Mouse (Mus musculus): ENCODE data around the gene Eef1g.
"Not testable (repeated sequence)": the region's sequence is repeated elsewhere in the genome, so short reads cannot be mapped to it uniquely, and the experiment has no call there.

Gene Eef1g

DNA sequence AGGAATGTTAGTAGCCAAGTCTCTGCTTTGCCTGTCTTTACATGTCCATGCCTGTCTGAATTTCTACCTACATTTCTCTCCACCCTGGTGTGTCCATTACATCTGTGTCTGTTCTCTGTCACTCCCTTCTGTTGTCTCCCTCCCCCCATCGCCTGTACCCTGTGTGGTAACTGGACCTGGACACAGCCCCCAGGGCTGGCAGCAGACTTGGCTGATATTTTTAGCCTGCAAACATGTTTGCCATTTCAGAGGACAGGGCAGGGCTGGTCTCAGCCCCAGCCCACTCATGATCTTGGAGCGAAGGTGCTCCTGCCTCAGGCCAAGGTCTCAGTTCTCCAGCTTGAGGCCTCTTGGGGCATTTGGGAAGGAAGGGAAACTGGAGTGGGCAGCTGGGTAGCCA lies 21.0 kb downstream of the Eef1g start:
- DNase-seq (ENCODE audit: inconsistent ontology term): no peak

DNA sequence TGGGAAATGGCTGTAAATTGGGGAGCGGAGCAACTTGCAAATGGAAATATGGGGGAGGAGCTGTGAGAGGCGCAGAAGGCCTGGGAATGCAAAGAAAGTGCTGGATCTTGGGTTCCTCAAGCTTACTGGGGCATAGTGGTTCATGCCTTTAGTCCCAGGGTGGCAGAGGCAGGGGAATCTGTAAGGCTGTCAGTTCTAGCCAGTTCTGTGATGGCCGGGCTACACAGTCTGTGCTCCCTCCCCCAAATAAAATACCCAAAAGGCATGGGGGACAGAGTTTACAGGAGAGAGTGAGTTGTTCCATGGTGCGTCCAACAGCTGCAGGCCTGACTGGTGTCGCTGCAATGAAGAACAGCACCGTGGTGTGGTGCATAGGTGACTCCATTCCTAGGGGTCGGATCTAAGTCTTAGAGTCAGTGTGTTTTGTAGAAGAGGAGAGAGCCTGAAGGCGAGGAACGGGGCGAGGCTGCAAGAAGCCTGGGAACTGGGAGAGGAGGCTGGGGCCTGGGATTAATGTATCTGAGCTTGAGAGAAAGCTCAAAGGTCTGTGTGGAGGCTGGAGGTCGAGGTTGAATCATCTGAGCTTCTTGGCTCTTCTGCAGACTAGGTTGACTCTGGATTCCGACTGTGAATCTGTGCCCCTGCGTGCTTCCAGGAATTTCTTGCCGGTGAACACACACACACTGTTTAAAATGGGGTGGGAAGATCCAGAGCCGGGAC lies 21.7 kb downstream of the Eef1g start:
- DNase-seq (ENCODE audit: inconsistent ontology term): no peak

DNA sequence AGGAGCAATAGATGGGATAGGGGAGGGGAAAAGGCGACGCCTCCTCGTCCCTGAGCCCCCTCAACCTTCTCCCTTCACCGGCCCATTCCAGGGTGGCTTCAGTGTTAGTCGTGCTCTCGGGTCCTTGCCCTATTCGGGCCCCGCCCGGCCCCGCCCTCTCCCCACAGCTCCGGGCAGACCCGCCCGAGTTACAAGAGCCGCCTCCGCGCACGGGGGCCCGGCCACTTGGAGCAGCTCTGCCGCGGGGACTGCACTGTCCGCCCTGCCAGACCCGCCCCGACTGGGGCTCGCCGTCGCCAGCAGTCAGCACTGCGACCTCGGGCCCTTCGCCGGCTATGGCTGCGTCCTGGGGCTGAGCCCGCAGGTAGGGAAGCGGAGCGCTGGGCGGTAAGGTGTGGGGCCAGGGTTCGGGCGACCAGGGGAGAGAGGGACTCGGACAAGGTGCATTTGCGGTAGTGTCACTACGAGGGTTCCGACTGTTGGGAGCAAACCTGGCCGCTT lies 22.3 kb downstream of the Eef1g start, which contains the start of gene Ahnak:
TSS of gene Ahnak (plus strand) at position 219 of the 501 bp plus-strand sequence.
- DNase-seq (ENCODE audit: inconsistent ontology term): peak; percentile 91

DNA sequence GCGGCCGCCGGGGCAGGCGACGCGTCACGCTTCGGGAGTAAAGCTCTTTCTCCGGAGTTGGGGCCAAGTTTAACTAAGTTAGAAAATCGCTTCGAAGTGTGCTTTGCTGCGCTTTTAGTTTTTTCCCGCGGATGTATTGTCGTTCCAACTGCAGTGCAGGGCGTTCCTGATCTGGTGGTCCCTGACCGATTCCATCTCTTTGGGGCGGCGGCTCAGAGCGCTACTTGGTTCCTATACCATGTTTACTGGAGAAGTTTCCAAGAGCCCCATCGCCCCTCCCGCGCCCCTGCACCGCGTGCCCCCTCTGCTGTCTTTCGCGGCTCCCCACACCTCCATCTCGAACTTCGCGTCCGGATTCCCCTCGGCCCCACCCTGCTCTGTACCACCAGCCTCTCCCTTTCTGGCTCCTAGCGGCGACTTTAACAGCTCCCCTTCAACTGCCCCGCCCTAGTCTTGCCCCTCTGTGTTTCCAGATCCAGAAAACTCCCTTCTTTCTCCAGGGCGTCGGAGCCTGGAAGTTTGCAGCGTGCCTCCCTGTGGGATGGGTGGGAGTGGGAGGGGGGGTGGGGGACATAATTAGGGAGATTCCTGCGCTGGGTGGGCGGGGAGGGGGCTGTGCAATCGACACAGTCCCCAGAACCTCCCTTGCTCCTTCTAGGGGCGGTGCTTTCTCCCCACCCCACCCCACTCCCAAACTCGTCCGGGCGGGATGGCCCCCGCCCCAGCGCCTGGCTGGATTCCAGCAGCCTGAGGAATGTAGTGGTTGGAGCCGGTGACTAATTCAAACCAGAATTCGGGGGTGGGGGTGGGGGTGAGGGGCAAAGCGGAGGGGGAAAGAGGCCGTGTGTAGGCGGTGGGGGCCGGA lies 23.0 kb downstream of the Eef1g start:
- peak; percentile 99 for DNase-seq (ENCODE audit: inconsistent ontology term)

DNA sequence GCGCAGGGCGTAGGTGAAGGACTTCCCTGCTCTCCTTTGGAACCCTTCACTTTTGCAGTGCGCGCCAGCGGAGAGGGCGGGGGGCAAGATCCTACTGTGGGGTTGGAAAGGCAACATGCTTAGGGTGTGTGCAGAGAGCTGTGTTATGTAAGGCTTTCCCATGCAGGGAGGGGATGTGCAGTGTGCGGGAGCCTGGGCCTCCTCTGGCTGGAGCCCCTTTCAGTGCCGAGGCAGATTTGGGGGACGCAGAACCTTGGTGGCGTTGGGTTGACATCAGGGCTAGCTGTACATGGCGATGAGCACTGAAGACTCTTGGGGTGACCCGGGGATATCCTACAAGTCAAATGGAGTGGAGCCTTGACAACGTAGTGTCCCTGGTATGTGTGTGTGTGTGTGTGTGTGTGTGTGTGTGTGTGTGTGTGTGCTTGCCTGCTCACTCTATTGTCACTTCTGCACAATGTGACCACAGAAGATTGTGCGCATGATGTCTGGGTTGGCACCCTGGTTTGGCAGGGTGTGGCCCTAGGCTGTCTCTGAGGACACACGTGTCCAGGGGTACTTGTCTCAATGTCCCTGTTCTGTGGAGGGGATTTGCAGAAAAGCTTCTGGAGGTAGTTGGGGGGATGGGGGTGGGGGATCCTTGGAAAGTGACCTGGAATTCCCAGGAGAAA lies 23.7 kb downstream of the Eef1g start:
- no peak for DNase-seq (ENCODE audit: inconsistent ontology term)

DNA sequence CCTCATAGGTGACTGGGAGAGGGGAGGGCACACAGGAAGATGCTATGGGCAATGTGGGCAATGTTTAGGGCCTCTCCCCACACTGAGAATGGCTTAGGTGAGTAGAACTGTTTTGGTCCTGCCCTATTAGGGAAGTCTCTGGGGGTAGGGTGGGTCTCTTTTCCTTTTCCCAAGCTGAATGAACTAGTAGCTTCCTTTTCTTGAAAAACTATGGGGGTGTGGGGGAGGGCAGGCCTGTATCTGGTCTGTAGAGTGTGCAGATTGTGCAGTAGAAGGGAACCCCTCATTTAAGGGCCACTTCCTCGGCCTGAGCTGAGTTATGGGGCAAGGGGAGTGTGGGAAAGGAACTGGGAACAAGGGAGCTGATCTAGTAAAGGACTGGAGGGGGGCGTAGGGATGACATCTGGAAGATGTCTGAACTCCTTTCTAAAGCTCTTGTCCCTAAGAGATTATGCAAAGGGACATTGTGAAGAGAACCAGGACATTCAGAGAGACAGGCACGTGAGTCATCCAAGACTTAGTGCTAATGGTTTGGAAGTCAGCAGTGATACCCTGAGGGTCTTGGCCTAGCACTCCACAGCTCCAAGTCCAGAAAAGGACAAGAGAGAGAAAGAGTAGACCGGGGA lies 24.5 kb downstream of the Eef1g start:
- no peak for DNase-seq (ENCODE audit: inconsistent ontology term)

DNA sequence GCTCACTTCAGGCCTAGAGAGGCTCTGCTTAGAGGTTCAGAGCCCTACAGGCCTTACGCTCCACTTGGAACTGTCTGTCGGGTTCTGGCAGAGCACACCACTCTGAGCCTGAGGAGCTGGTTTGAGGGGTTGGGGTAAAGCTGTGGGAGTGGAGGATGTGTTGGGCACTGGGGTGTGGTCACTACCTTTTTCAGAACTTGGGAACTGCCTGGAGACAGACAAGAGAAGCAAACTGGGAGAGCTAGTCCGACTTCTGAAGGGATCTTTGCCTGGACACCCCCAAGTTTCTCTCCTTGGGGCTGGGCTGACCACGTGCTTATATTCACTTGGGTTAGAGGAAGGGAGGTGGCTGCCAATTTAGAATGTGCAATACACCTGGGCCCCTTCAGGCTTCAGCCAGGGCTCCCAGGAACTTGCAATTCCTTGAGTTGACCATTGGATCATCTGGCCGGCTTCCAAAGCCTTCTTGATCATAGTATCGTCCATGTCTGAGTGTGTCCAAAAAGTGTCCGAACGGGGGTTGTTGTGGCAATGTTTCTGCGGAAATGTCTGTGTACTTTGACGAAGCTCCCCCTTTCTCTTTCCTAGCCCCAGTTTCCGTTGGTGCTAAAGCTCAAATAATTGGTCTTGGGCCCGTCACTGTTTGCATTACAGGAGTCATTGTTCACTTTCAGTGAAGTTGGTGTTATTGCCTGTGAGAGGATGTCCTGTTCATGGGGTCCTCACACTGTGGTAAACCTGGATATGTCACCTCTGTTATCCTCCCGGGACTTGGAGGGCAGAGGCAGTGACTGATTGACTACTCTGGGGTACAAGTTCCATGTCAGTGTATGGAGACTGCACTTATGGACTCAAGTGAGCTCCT lies 25.3 kb downstream of the Eef1g start:
- no peak for DNase-seq (ENCODE audit: inconsistent ontology term)

DNA sequence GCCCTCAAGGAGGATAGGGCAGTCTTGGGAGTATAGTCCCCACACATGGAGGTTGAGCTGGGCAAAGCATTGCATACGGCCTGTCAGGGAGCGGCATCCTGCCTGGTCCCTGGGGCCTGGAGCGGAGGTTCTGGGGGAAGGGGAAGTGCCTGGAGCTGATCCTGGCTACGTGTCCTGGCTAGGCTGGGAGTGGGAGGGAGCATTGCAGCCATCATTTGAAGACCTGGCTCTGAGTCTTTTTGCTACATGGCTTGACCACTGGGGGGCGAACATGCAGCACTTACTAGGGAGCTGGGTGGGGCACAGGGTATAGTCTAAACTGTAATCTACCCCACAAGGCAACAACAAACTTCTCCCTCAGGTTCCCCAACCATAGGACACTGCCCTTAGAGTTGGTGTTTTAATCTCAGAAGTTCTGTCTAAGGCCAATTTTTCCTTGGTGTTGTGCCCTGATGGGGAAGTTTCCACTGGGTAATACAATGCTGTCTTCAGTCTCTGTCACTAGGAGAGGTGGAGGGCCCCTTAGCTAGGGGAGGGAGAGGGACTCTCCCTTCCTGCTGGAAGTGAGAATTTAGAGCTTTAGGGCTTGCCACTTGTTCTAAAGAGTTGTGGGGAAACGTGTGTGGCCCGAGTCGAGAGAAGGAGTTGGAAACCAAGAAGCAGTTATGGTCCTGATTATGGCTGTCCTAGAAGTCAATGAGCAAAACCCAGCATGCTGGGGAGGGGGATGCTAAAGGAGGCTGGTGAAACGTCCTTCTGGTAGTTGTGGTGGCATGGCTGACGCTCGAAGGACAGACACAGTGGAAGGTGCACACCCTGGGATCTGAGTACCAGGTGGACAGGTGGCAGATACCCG lies 26.2 kb downstream of the Eef1g start:
- DNase-seq (ENCODE audit: inconsistent ontology term): peak; percentile 69

DNA sequence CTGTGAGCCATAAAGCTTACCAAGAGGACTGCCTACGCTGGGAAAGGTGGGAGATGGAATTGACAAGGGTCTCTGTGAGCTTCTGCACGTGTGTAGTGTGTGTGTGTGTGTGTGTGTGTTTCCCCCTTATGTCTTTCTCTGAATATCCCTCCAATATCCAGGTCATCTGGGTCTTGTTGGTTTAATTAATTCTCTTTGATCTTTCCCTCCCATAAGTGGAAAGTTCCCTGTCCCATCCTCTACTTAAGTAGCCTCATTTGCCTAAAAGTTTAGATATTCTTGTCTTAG lies 26.7 kb downstream of the Eef1g start:
- no peak for DNase-seq (ENCODE audit: inconsistent ontology term)

DNA sequence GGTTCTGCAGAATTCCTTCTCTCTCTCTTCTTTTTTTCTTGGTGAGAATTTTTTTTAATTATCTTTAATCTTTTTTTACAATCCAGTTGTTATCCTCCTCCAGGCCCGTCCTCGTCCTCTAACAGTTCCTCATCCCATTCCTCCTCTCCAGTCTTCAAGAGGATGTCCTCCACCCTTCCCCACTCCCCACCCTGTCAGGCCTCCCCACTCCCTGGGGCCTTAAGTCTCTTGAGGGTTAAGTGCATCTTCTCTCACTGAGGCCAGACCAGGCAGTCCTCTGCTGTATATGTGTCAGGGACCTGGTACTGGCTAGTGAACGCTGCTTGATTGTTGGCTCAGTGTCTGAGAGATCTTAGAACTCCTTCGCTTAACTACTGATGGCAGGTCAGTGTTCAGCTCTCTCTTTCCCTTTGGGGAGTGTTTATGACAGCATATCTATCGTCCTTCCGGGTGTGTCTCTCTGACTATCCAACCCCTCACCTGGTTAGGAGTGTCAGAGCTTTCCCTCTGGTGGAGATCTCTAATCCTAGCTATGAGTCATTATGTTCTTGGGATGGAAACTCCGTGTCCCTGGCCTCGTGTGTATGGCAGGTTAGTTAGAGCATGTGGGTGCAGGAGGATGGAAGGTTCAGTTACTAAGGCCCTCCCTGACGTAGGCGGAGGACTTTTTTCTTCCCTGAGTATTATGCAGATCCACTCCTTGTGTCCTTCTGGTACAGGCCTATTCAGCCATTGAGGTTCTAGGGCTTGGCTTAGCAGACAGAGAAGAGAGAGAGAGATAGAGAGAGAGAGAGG lies 28.2 kb downstream of the Eef1g start:
- no peak for DNase-seq (ENCODE audit: inconsistent ontology term)

DNA sequence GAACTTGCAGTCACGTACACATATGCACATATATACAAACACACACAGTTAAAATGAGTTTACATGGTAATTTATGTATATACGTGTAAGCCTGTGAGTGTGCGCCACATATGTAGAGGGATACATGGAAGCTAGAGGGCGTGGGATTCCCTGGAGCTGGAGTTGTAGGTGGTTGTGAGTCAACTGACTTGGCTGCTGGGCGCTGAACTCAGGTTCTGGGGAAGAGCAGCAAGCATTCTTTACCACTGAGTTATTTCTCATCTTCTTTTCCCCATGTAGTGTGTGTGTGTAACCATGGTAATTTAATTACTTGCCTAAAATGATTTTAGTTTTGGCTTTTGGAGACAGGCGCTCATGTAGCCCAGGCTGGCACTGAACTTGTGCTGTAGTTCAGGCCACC lies 29.8 kb downstream of the Eef1g start:
- DNase-seq (ENCODE audit: inconsistent ontology term): peak; percentile 36

DNA sequence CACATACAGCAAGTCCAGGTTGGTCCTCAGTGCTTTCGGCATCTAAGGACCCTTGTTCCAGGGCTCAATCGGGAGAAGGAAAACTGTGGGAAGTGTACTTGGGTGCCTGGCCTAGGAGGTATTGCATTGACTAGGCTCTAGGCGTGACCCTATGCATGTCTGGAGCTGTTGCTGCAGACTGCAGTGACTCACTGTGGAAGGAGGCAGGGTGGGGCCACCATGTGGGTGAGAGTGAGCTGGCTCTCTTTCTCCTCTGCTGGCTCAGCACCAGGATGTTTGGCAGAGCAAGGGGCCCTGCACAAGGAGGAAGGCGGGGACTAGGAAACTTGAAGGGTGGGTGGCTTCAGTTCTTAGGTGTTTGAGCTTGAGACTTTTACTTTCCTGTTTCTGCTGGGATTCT lies 30.7 kb downstream of the Eef1g start:
- peak; percentile 90 for DNase-seq (ENCODE audit: inconsistent ontology term)

DNA sequence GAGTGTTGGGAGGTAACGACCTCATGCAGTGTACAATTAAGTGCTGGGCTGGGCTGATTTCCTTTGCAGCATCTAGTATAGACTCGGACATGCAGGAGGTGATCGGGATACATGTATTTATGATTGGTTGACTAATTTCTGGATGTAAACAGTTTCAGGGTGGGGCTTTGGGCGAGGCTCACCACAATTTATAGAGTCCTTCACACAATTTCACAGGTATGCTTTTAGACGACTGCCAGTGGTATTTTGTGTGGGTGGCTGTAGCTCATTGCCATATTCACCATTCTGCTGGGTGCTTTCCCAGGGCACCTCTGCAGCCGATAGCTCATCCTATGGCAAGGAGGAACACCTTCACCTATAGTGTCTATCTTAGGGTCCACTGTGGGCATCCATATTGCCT lies 31.7 kb downstream of the Eef1g start:
- DNase-seq (ENCODE audit: inconsistent ontology term): no peak

DNA sequence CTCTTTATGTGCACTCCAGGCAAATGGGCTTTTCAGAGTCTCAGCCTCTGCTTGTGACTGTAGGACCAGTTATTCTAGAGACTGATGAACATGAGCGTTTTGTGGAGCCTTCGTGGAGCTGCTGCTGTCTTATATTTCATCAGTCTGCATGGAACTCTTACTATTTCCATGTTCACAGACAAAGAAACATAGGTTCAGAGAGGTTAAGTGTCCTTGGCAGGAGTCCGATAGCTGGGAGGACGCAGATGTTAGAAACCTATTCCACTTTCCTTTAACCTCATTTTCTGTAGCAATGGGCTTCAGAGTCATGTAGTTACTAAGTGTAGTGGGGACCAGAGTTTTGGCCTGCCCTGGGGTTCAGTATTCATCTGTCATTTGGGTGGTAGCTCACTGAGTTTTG lies 32.4 kb downstream of the Eef1g start:
- DNase-seq (ENCODE audit: inconsistent ontology term): no peak

DNA sequence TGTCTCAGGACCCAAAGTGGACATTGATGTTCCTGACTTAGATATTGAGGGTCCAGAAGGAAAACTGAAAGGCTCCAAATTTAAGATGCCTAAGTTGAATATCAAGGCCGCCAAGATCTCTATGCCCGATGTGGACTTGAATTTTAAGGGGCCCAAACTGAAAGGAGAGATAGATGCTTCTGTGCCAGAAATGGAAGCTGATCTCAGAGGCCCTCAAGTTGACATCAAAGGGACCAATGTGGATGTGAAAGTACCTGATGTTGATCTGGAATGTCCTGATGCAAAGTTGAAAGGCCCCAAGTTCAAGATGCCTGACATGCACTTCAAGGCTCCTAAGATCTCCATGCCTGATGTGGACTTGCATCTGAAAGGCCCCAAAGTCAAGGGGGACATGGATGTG lies 40.1 kb downstream of the Eef1g start:
- not testable (repeated sequence) for DNase-seq (ENCODE audit: inconsistent ontology term)

DNA sequence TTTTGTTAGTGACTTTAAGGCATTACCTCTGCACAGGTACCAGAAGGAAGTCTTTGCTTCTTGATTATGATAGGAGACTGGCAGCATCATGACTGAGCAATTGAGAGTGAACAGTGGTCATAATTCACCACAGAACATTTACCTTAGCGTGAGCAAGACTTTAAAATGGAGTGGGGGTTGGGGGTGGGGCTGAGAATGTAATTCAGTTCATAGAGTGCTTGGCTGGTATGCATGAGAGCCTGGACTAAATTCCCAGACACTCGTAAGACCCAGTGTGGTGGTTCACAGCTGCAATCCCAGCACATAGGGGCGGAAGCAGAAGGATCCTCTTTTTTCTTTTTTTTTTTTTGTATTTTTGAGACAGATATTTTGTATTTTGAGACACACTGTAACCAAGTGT lies 52.5 kb downstream of the Eef1g start:
- DNase-seq (ENCODE audit: inconsistent ontology term): no peak

DNA sequence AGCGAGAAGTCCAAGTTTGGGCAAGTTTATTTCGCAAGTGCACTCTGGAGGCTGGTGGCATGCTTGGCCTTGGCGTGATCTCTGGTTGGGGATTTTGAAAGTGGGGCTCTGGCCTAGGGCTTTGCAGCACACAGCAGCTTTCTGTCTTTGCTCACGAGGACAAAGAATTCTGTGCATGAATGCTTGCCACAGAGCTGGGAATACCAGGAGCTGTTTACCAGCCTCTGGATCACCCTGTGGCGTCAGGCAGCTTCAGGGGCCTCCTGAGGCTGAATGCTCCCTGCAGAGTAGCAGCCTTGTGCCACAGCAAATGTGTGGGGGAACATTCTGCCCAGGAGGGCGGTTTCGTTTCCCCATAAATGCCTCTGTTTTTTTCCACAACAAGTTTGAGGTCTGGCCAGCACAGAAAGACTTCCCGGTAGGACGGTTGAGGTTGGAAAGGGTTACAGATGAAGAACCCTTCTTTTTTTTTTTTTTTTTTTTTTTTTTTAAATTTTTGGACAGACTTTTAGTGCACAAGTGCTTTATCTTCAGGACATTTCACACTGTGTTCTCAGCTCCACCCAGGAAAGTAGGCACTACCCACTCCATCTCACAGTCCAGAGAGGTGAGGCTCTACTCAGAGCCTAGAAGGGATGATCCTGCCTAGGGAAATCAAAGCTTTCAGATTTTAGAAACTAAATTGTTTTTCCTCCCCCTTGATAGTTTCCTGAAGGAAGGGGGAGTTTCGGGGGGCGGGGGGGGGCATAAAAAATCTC lies 56.4 kb downstream of the Eef1g start:
- DNase-seq (ENCODE audit: inconsistent ontology term): peak; percentile 88

DNA sequence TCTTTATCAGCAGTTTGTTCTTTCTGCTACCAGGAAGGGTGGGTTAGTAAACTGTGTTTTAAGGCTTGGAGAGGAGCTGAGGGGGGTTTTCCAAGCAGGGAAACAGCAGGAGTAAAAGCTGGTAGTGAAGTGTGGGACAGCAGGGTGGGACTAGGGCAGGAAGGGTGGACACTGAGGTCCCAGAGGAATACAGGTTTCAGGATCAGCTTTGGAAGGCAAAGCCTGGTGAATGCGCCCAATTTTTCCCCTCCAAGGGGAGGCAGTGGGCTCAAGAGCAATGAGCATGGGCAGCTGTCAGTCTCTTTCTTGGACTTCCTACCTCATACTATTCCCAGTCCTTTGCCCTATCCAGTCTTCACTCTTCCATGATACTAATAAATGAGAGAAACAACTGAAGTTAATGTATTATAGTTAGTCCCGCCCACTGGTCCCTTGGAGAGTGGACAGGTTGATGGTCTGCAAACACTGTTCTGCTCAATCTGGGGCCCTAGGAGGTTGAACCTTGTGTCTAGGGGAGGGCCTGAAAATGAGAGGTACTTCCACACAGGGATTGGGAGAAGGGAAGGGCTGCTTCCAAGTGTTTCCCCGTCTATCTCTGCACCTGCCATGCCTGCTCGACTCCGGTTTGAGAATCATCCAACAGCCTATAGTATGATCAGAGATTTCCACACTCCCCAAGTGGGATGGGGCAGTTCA lies 58.9 kb downstream of the Eef1g start:
- no peak for DNase-seq (ENCODE audit: inconsistent ontology term)

All from Muller cell, postnatal 12 days (primary cell).